Mouse (Mus musculus) CH12.LX (cell line): ENCODE data around the gene Chmp2a. TPM values are rescaled to one million over a fixed set of nuclear protein-coding genes. Genes with fewer than 3 reads are reported as not detected.

Source experiments
- DNase-seq: peaks from one replicate; pipeline ENCODE4 v3.0.0-alpha.2; 2013; ENCODE audit errors: extremely low read depth
- H3K27ac ChIP-seq: 2 replicates; pipeline ENCODE4 v1.5.1; 2012; ENCODE audit warnings: low read depth, mild to moderate bottlenecking, control low read depth, moderate library complexity; ENCODE audit not compliant: insufficient read depth
- H3K27me3 ChIP-seq: replicated peaks from 2 replicates; pipeline ENCODE3; 2012; ENCODE audit warnings: inconsistent platforms
- H3K36me3 ChIP-seq, 2 experiments: replicated peaks in 1 of 2; 2 replicates each; pipeline versions ENCODE3 to v1.6.1; 2012; ENCODE audit warnings: inconsistent platforms in 1 of 2, low read length in 1 of 2, mild to moderate bottlenecking in 1 of 2, mixed read lengths in 1 of 2, moderate library complexity in 1 of 2; ENCODE audit not compliant: control insufficient read depth in 1 of 2, insufficient read depth in 1 of 2
- H3K4me1 ChIP-seq, 2 experiments: 2 replicates each; pipeline ENCODE4 v1.6.1; 2012; ENCODE audit warnings: inconsistent platforms in 1 of 2, moderate library complexity in 1 of 2; ENCODE audit not compliant: insufficient read depth in 2 of 2, control insufficient read depth in 1 of 2
- H3K4me2 ChIP-seq: 2 replicates; pipeline ENCODE4 v1.6.1; 2012; ENCODE audit warnings: low read depth, mild to moderate bottlenecking, control low read depth; ENCODE audit not compliant: poor library complexity, insufficient read depth, severe bottlenecking
- H3K4me3 ChIP-seq, 3 experiments: fragments of 150-350 bp in 1 of 3; sonication (generic) in 1 of 3; replicated peaks in 1 of 3; 2 replicates each; pipeline versions ENCODE3 to v1.5.1; 2011 to 2012; ENCODE audit warnings: low read depth in 2 of 3, low read length in 2 of 3, mild to moderate bottlenecking in 2 of 3, moderate library complexity in 2 of 3, control low read depth in 1 of 3, improper control_type of control experiment in 1 of 3, inconsistent platforms in 1 of 3, mixed read lengths in 1 of 3; ENCODE audit not compliant: poor library complexity in 1 of 3
- H3K79me2 ChIP-seq: replicated peaks from 2 replicates; pipeline ENCODE4 v1.6.1; 2012; ENCODE audit warnings: mild to moderate bottlenecking, moderate library complexity; ENCODE audit not compliant: control insufficient read depth, poor library complexity, insufficient read depth, severe bottlenecking; ENCODE audit errors: extremely low read depth
- H3K9ac ChIP-seq: 2 replicates; pipeline ENCODE4 v1.6.1; 2012; ENCODE audit warnings: low read depth, mild to moderate bottlenecking, control low read depth, moderate library complexity; ENCODE audit not compliant: insufficient read depth
- H3K9me3 ChIP-seq: replicated peaks from 2 replicates; pipeline ENCODE3; 2012; ENCODE audit warnings: low read length, inconsistent platforms, mixed read lengths
- BHLHE40 ChIP-seq: IDR thresholded peaks from 2 replicates; pipeline ENCODE4 v1.6.1; 2011; ENCODE audit warnings: mild to moderate bottlenecking, low read depth, low read length, improper control_type of control experiment
- CHD1 ChIP-seq: IDR thresholded peaks from 2 replicates; pipeline ENCODE4 v1.6.1; 2012; ENCODE audit warnings: low read depth, low read length, improper control_type of control experiment, inconsistent platforms
- CTCF ChIP-seq, 2 experiments: IDR thresholded peaks in 1 of 2; conservative IDR thresholded peaks in 1 of 2; 2 replicates each; pipeline ENCODE4 v1.5.1; 2011 to 2012; ENCODE audit warnings: low read depth in 2 of 2, low read length in 2 of 2, improper control_type of control experiment in 1 of 2, inconsistent platforms in 1 of 2, mild to moderate bottlenecking in 1 of 2, moderate library complexity in 1 of 2
- E2F4 ChIP-seq: IDR thresholded peaks from 2 replicates; pipeline ENCODE4 v1.6.1; 2011; ENCODE audit warnings: low read depth, low read length, improper control_type of control experiment; ENCODE audit not compliant: insufficient replicate concordance
- ELF1 ChIP-seq: IDR thresholded peaks from 2 replicates; pipeline ENCODE4 v1.6.1; 2014; ENCODE audit warnings: low read depth, mild to moderate bottlenecking, inconsistent platforms, low read length, improper control_type of control experiment
- JUN ChIP-seq: IDR thresholded peaks from 2 replicates; pipeline ENCODE4 v1.6.1; 2011; ENCODE audit warnings: low read depth, mild to moderate bottlenecking, low read length, improper control_type of control experiment, moderate library complexity; ENCODE audit not compliant: insufficient read depth
- MAFK ChIP-seq: IDR thresholded peaks from 2 replicates; pipeline ENCODE4 v1.6.1; 2011; ENCODE audit warnings: low read length, improper control_type of control experiment; ENCODE audit not compliant: insufficient replicate concordance
- MEF2A ChIP-seq: IDR thresholded peaks from 2 replicates; pipeline ENCODE4 v1.6.1; 2014; ENCODE audit warnings: low read depth, mild to moderate bottlenecking, inconsistent platforms, low read length, improper control_type of control experiment, borderline replicate concordance
- MYC ChIP-seq: IDR thresholded peaks from 2 replicates; pipeline ENCODE4 v1.6.1; 2011; ENCODE audit warnings: low read depth, mild to moderate bottlenecking, improper control_type of control experiment, low read length
- NRF1 ChIP-seq: IDR thresholded peaks from 2 replicates; pipeline ENCODE4 v1.6.1; 2014; ENCODE audit warnings: low read depth, mild to moderate bottlenecking, inconsistent platforms, low read length, improper control_type of control experiment, moderate library complexity
- POLR2A ChIP-seq: IDR thresholded peaks from 2 replicates; pipeline ENCODE4 v1.6.1; 2011; ENCODE audit warnings: low read depth, mild to moderate bottlenecking, improper control_type of control experiment, low read length
- RAD21 ChIP-seq: IDR thresholded peaks from 2 replicates; pipeline ENCODE4 v1.6.1; 2011; ENCODE audit warnings: low read depth, mild to moderate bottlenecking, low read length, improper control_type of control experiment, moderate library complexity
- USF1 ChIP-seq: IDR thresholded peaks from 2 replicates; pipeline ENCODE4 v1.6.1; 2014; ENCODE audit warnings: low read depth, mild to moderate bottlenecking, inconsistent platforms, low read length, improper control_type of control experiment
- ZC3H11A ChIP-seq: IDR thresholded peaks from 2 replicates; pipeline ENCODE4 v1.6.1; 2012; ENCODE audit warnings: low read depth, mild to moderate bottlenecking, inconsistent platforms, low read length, improper control_type of control experiment
- ZMIZ1 ChIP-seq: IDR thresholded peaks from 2 replicates; pipeline ENCODE4 v1.6.1; 2012; ENCODE audit warnings: low read depth, mild to moderate bottlenecking, inconsistent platforms, low read length, improper control_type of control experiment
- dilution Hi-C: fragments of 300-500 bp; cut with MboI; formaldehyde crosslinking; loops from 2 replicates; pipeline ENCODE4 v1.14.3; 2020; ENCODE audit warnings: low sequenced_read_pairs; ENCODE audit not compliant: extremely low pct_unique_long_range_greater_than_20kb, extremely low pct_ligation_motif_present
- in situ Hi-C: fragments of 300-500 bp; cut with MboI; formaldehyde crosslinking; loops from 3 replicates; pipeline ENCODE4 v1.14.3; 2019; ENCODE audit warnings: low sequenced_read_pairs, low pct_ligation_motif_present, low pct_unique_long_range_greater_than_20kb, mixed read lengths
- polyA plus RNA-seq: library from polyadenylated mRNA; unstranded; fragments of >175 nt; gene quantifications from 2 replicates; pipeline ENCODE4 v1.2.1, GENCODE M21; 2012; ENCODE audit warnings: low read depth; ENCODE audit not compliant: insufficient read length
- total RNA-seq, 2 experiments: library from RNA; depleted of rRNA; stranded (reverse); fragments of 300-350 nt in 1 of 2; fragments of >200 nt in 1 of 2; gene quantifications; 2 replicates each; pipeline ENCODE4 v1.2.3; 2012 to 2014

Gene Chmp2a
- total and polyA plus RNA-seq, 3 experiments = 115 to 134 (median 131) TPM

DNA sequence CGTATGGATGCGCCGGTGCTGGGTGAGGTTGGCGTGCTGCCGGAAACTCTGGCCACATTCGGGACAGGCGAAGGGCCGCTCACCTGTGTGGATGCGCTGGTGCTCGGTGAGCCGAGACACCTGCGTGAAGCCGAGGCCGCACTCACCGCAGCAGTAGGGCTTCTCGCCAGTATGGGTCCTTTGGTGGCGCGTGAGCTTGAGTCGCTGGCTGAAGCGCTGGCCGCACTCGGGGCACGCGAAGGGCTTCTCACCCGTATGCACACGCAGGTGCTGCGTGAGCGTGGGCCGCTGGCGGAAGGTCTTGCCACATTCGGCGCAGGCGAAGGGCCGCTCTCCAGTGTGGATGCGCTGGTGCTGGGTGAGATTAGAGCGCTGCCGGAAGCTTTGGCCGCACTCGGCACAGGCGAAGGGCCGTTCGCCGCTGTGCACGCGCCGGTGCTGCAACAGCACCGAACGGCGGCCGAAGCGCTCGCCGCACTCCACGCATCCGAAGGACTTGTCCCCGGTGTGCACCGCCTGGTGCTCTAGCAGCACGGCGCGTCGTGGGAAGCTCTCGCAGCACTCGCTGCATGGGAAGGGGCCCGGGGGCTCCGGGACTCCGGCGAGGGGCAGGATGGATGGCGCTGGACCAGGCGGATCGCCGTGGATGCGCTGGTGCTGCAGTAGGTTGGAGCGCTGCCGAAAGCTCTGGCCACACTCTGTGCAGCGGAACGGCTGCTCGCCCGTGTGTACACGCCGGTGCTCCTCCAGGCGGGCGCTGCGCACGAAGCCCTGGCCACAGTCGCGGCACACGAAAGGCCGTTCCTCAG lies 9.0 kb upstream of the Chmp2a start:
- dilution Hi-C loops = no loop called here
- Histone ChIP-seq H3K27ac (no peak overlapping the region), H3K4me3 (no peak overlapping the region), H3K4me2 (no peak overlapping the region), H3K27me3 (peaks cover 3% of the 10 kb centered on the region), H3K36me3 (peaks cover 0 to 21% of the 10 kb centered on the region in 2 experiments), H3K79me2 (no peaks in the 10 kb centered on the region), H3K9ac (no peak overlapping the region), H3K9me3 (peaks cover 10% of the 10 kb centered on the region), H3K4me1 (peaks cover 0 to 21% of the 10 kb centered on the region in 2 experiments; a peak in 2 of 4 replicates)
- no peak for TF ChIP-seq NRF1
- no peak for TF ChIP-seq RAD21
- no peak for TF ChIP-seq USF1
- TF ChIP-seq ZMIZ1 = no peak
- no peak for TF ChIP-seq POLR2A
- TF ChIP-seq MEF2A = no peak
- no peak for TF ChIP-seq CTCF (conservative IDR thresholded peaks at IDR 0.05 in 1 of 2, IDR thresholded peaks at IDR 0.05 in 1 of 2; ENCODE audit: low read depth in 2 of 2, low read length in 2 of 2)
- no peak for DNase-seq
- in situ Hi-C loops = loop anchor here (5.0 to 10.0 kb wide), 2 partner anchors 36 to 119 kb away; partner anchors contain the start of genes Rnf225 and Rps5

DNA sequence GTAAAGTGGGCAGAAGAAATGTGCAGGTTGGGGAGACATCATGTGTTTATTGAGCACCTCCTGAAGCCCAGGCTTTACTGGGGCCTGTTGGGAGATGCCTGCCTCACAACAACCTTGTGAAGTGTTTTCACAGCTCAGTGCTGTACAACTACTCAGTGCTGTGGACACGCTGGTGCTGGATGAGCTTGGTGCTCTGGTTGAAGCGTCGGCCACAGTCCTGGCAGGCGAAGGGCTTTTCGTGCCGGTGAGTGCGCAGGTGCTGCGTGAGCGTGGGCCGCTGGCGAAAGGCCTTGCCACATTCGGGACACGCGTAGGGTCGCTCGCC lies 8.5 kb upstream of the Chmp2a start:
- Histone ChIP-seq H3K4me2 (no peak overlapping the region), H3K4me3 (no peak overlapping the region), H3K36me3 (peaks cover 0 to 21% of the 10 kb centered on the region in 2 experiments), H3K27ac (no peak overlapping the region), H3K27me3 (peaks cover 2% of the 10 kb centered on the region), H3K9ac (no peak overlapping the region), H3K4me1 (peaks cover 0 to 21% of the 10 kb centered on the region in 2 experiments; a peak in 2 of 4 replicates), H3K9me3 (peaks cover 10% of the 10 kb centered on the region), H3K79me2 (no peaks in the 10 kb centered on the region)
- in situ Hi-C loops (loop anchor here (5.0 to 10.0 kb wide), 2 partner anchors 36 to 118 kb away; partner anchors contain the start of genes Rnf225 and Rps5), dilution Hi-C loops (no loop called here)
- no peak for DNase-seq
- TF ChIP-seq NRF1 (no peak), JUN (no peak), CHD1 (no peak), MYC (no peak), ZC3H11A (no peak), MEF2A (no peak), ELF1 (no peak), E2F4 (no peak), MAFK (no peak), BHLHE40 (no peak)
